Mouse (Mus musculus) embryonic fibroblast, embryonic 13.5 days (primary cell): Measurements from ENCODE around the gene Atxn7l1. TPM values are rescaled to one million over a fixed set of nuclear protein-coding genes. Genes with fewer than 3 reads are reported as not detected.

ENCODE experiments used
- H3K27ac ChIP-seq: 2 replicates; pipeline ENCODE4 v1.5.1; 2012; ENCODE audit warnings: low read length, control low read depth, inconsistent platforms; ENCODE audit not compliant: insufficient read depth
- H3K4me1 ChIP-seq: 2 replicates; pipeline ENCODE4 v1.6.1; 2011; ENCODE audit warnings: low read length; ENCODE audit not compliant: control insufficient read depth, insufficient read depth
- H3K4me3 ChIP-seq: 2 replicates; pipeline ENCODE4 v1.5.1; 2011; ENCODE audit warnings: mild to moderate bottlenecking, control low read depth, low read length; ENCODE audit not compliant: insufficient read depth
- CTCF ChIP-seq: IDR thresholded peaks from 2 replicates; pipeline ENCODE4 v1.5.1; 2011; ENCODE audit warnings: mild to moderate bottlenecking, control low read depth, low read length, moderate library complexity, borderline replicate concordance; ENCODE audit not compliant: insufficient read depth
- POLR2A ChIP-seq: IDR thresholded peaks from 2 replicates; pipeline ENCODE4 v1.6.1; 2011; ENCODE audit warnings: low read depth, mild to moderate bottlenecking, control low read depth, low read length, moderate library complexity
- polyA plus RNA-seq: library from polyadenylated mRNA; stranded (reverse); fragments of >200 nt; gene quantifications from 2 replicates; pipeline ENCODE4 v1.2.4, GENCODE M21; 2011; ENCODE audit warnings: low read depth; ENCODE audit not compliant: missing spikeins, insufficient read length

Gene Atxn7l1
- polyA plus RNA-seq, 1 experiment, result 19.5 TPM

- Histone ChIP-seq H3K4me3 (no peak overlapping the region), H3K27ac (no peak overlapping the region), H3K4me1 (0 out of 2 replicates have a peak, but pooled peaks cover 4% of the 10 kb centered on the region)
- TF ChIP-seq CTCF, result no peak
- no peak for TF ChIP-seq POLR2A
Measured at GRCm38 (mm10) chr12:33332796-33333195, 185.3 kb downstream of the Atxn7l1 start.

- no peak for TF ChIP-seq POLR2A
- TF ChIP-seq CTCF, result peak; percentile 91
- no peak overlapping the region for H3K27ac ChIP-seq
Measured at GRCm38 (mm10) chr12:33333914-33334313, 186.4 kb downstream of the Atxn7l1 start.

GRCm38 (mm10) chr12:33334511-33334910 lies 187.0 kb downstream of the Atxn7l1 start:
- H3K27ac ChIP-seq, result no peak overlapping the region
- no peak overlapping the region for H3K4me3 ChIP-seq
- H3K4me1 ChIP-seq, result 0 out of 2 replicates have a peak, but pooled peaks cover 4% of the 10 kb centered on the region
- TF ChIP-seq POLR2A (no peak), CTCF (no peak)

More at GRCm38 (mm10) chr12:33333914-33334313, 186.4 kb downstream of the Atxn7l1 start:
- H3K4me3 ChIP-seq, result no peak overlapping the region
- 0 out of 2 replicates have a peak, but pooled peaks cover 4% of the 10 kb centered on the region for H3K4me1 ChIP-seq

- 0 out of 2 replicates have a peak, but pooled peaks cover 4% of the 10 kb centered on the region for H3K4me1 ChIP-seq
- H3K4me3 ChIP-seq, result no peak overlapping the region
- no peak for TF ChIP-seq POLR2A
- TF ChIP-seq CTCF, result no peak
- H3K27ac ChIP-seq, result no peak overlapping the region
Measured at GRCm38 (mm10) chr12:33334951-33335350, 187.5 kb downstream of the Atxn7l1 start.

GRCm38 (mm10) chr12:33335410-33335809 lies 187.9 kb downstream of the Atxn7l1 start:
- no peak overlapping the region for H3K27ac ChIP-seq
- no peak overlapping the region for H3K4me3 ChIP-seq
- 0 out of 2 replicates have a peak, but pooled peaks cover 4% of the 10 kb centered on the region for H3K4me1 ChIP-seq
- TF ChIP-seq POLR2A (no peak), CTCF (no peak)

- no peak for TF ChIP-seq POLR2A
- no peak for TF ChIP-seq CTCF
- Histone ChIP-seq H3K27ac (no peak overlapping the region), H3K4me1 (0 out of 2 replicates have a peak, but pooled peaks cover 4% of the 10 kb centered on the region), H3K4me3 (no peak overlapping the region)
Measured at GRCm38 (mm10) chr12:33336561-33337125, 189.2 kb downstream of the Atxn7l1 start.

GRCm38 (mm10) chr12:33337289-33337688 lies 189.8 kb downstream of the Atxn7l1 start:
- no peak overlapping the region for H3K27ac ChIP-seq
- TF ChIP-seq CTCF (no peak), POLR2A (no peak)

GRCm38 (mm10) chr12:33338170-33338569 lies 190.7 kb downstream of the Atxn7l1 start:
- H3K27ac ChIP-seq, result no peak overlapping the region
- TF ChIP-seq POLR2A (no peak), CTCF (no peak)
- H3K4me1 ChIP-seq, result 0 out of 2 replicates have a peak, but pooled peaks cover 4% of the 10 kb centered on the region
- no peak overlapping the region for H3K4me3 ChIP-seq

More at GRCm38 (mm10) chr12:33337289-33337688, 189.8 kb downstream of the Atxn7l1 start:
- Histone ChIP-seq H3K4me1 (0 out of 2 replicates have a peak, but pooled peaks cover 4% of the 10 kb centered on the region), H3K4me3 (no peak overlapping the region)

- TF ChIP-seq CTCF (no peak), POLR2A (no peak)
- Histone ChIP-seq H3K4me1 (no peaks in the 10 kb centered on the region), H3K4me3 (no peak overlapping the region), H3K27ac (no peak overlapping the region)
Measured at GRCm38 (mm10) chr12:33339822-33340221, 192.3 kb downstream of the Atxn7l1 start.

GRCm38 (mm10) chr12:33340698-33341097 lies 193.2 kb downstream of the Atxn7l1 start:
- TF ChIP-seq CTCF (no peak), POLR2A (no peak)
- no peak overlapping the region for H3K27ac ChIP-seq
- H3K4me1 ChIP-seq, result no peaks in the 10 kb centered on the region
- no peak overlapping the region for H3K4me3 ChIP-seq
